Mouse (Mus musculus) thymus, postnatal 36 days (tissue): ENCODE data around the gene Thsd1.
"Not testable (repeated sequence)": the region's sequence is repeated elsewhere in the genome, so short reads cannot be mapped to it uniquely, and the experiment has no call there.

Experiments used
- DNase-seq, 2 experiments: peaks; one replicate each; pipeline ENCODE4 v3.0.0; 2022; ENCODE audit warnings: mixed read lengths in 2 of 2

Thsd1 gene

GRCm38 (mm10) chr8:22264787-22265186 is 37.7 kb downstream of the Thsd1 start:
- DNase-seq, result no peak

GRCm38 (mm10) chr8:22265194-22265593 is 38.1 kb downstream of the Thsd1 start:
- no peak for DNase-seq

GRCm38 (mm10) chr8:22266809-22267208 is 39.7 kb downstream of the Thsd1 start:
- DNase-seq, result no peak

GRCm38 (mm10) chr8:22273142-22273541 is 46.0 kb downstream of the Thsd1 start:
- DNase-seq, result no peak

GRCm38 (mm10) chr8:22274641-22275040 is 47.5 kb downstream of the Thsd1 start:
- DNase-seq, result no peak

- DNase-seq, result no peak
Measured at GRCm38 (mm10) chr8:22282999-22283491, 55.9 kb downstream of the Thsd1 start, which contains the start of gene Tpte. Gene Tpte (plus strand): TSS chr8:22283441.

GRCm38 (mm10) chr8:22302326-22302725 is 75.2 kb downstream of the Thsd1 start:
- DNase-seq, result no peak

GRCm38 (mm10) chr8:22302896-22303306 is 75.8 kb downstream of the Thsd1 start:
- no peak for DNase-seq

- not testable (repeated sequence) for DNase-seq
Measured at GRCm38 (mm10) chr8:22304045-22304444, 76.9 kb downstream of the Thsd1 start.

GRCm38 (mm10) chr8:22306999-22307398 is 79.9 kb downstream of the Thsd1 start:
- no peak for DNase-seq
